Mouse (Mus musculus): ENCODE measurements around the gene Gucy2e. TPM values are rescaled to one million over a fixed set of nuclear protein-coding genes. Genes with fewer than 3 reads are reported as not detected.

The Gucy2e gene
- polyA plus RNA-seq, 1 experiment, result 0.26 TPM

- 96% methylated on average over 2 of the region's 2 CpGs for WGBS
- H3K4me3 ChIP-seq (ENCODE audit: control insufficient read depth, insufficient read depth, low read length), result no peak overlapping the region
- no peaks in the 10 kb centered on the region for H3K4me1 ChIP-seq (replicated peaks; ENCODE audit: control insufficient read depth, insufficient read depth, low read length)
- H3K36me3 ChIP-seq (ENCODE audit: control insufficient read depth, insufficient read depth, low read length), result no peaks in the 10 kb centered on the region
- H3K27me3 ChIP-seq (ENCODE audit: control insufficient read depth, insufficient read depth, low read length), result no peaks in the 10 kb centered on the region
- H3K27ac ChIP-seq (ENCODE audit: control insufficient read depth, insufficient read depth, low read length), result no peak overlapping the region
- TF ChIP-seq CTCF (IDR thresholded peaks at IDR 0.05; ENCODE audit: borderline replicate concordance, control insufficient read depth, extremely low read depth, insufficient read depth, low read length, poor library complexity), result no peak
- TF ChIP-seq POLR2A (IDR thresholded peaks at IDR 0.05; ENCODE audit: control insufficient read depth, extremely low read depth, insufficient read depth, low read length, poor library complexity), result no peak
- no peak for DNase-seq
These were observed 64.2 kb downstream of the Gucy2e start for GRCm38 (mm10) chr11:69172606-69173005.

GRCm38 (mm10) chr11:69171626-69172025 is 65.2 kb downstream of the Gucy2e start:
- Histone ChIP-seq H3K4me1 (replicated peaks; ENCODE audit: control insufficient read depth, insufficient read depth, low read length) (no peaks in the 10 kb centered on the region), H3K36me3 (ENCODE audit: control insufficient read depth, insufficient read depth, low read length) (no peaks in the 10 kb centered on the region), H3K27me3 (ENCODE audit: control insufficient read depth, insufficient read depth, low read length) (no peaks in the 10 kb centered on the region), H3K27ac (ENCODE audit: control insufficient read depth, insufficient read depth, low read length) (no peak overlapping the region), H3K4me3 (ENCODE audit: control insufficient read depth, insufficient read depth, low read length) (no peak overlapping the region)
- peak; percentile 42 for DNase-seq
- 35% methylated on average over 7 of the region's 7 CpGs for WGBS
- peak; percentile 85; the same call in 1 of the 2 replicates for TF ChIP-seq CTCF (IDR thresholded peaks at IDR 0.05; ENCODE audit: borderline replicate concordance, control insufficient read depth, extremely low read depth, insufficient read depth, low read length, poor library complexity)
- TF ChIP-seq POLR2A (IDR thresholded peaks at IDR 0.05; ENCODE audit: control insufficient read depth, extremely low read depth, insufficient read depth, low read length, poor library complexity), result no peak

- Histone ChIP-seq H3K4me1 (replicated peaks; ENCODE audit: control insufficient read depth, insufficient read depth, low read length) (no peaks in the 10 kb centered on the region), H3K27ac (ENCODE audit: control insufficient read depth, insufficient read depth, low read length) (no peak overlapping the region), H3K27me3 (ENCODE audit: control insufficient read depth, insufficient read depth, low read length) (no peaks in the 10 kb centered on the region), H3K36me3 (ENCODE audit: control insufficient read depth, insufficient read depth, low read length) (no peaks in the 10 kb centered on the region), H3K4me3 (ENCODE audit: control insufficient read depth, insufficient read depth, low read length) (no peak overlapping the region)
- DNase-seq, result no peak
- WGBS, result 90% methylated on average over 12 of the region's 12 CpGs
- TF ChIP-seq CTCF (IDR thresholded peaks at IDR 0.05; ENCODE audit: borderline replicate concordance, control insufficient read depth, extremely low read depth, insufficient read depth, low read length, poor library complexity) (no peak), POLR2A (IDR thresholded peaks at IDR 0.05; ENCODE audit: control insufficient read depth, extremely low read depth, insufficient read depth, low read length, poor library complexity) (no peak)
These were observed 67.5 kb downstream of the Gucy2e start for GRCm38 (mm10) chr11:69169313-69169712.

Other genes starting within 250 kb of the Gucy2e start
- gene Pfas, start 228.6 kb downstream of the Gucy2e start, polyA plus RNA-seq (2012; rRNA removed), result 28.5 and 43.0 TPM in 2 replicates
- 57.8 and 64.4 TPM in 2 replicates for gene Ctc1, start 221.1 kb downstream of the Gucy2e start, polyA plus RNA-seq (2012; rRNA removed)
- gene Aurkb, start 191.4 kb downstream of the Gucy2e start, polyA plus RNA-seq (2012; rRNA removed), result 192 and 276 TPM in 2 replicates
- gene Borcs6, start 177.3 kb downstream of the Gucy2e start, polyA plus RNA-seq (2012; rRNA removed), result 18.0 TPM in 2 replicates
- gene Tmem107, start 166.2 kb downstream of the Gucy2e start, polyA plus RNA-seq (2012; rRNA removed), result 31.1 and 33.0 TPM in 2 replicates
- gene Vamp2, start 148.5 kb downstream of the Gucy2e start, polyA plus RNA-seq (2012; rRNA removed), result 159 and 175 TPM in 2 replicates
- gene Per1, start 141.8 kb downstream of the Gucy2e start, polyA plus RNA-seq (2012; rRNA removed), result 28.0 and 29.6 TPM in 2 replicates
- gene Hes7, start 116.6 kb downstream of the Gucy2e start, polyA plus RNA-seq (2012; rRNA removed), result 0.69 and 1.1 TPM in 2 replicates
- 0.65 and 1.3 TPM in 2 replicates for gene 9130213A22Rik, start 114.4 kb downstream of the Gucy2e start, polyA plus RNA-seq (2012; rRNA removed)
- 2.0 and 2.5 TPM in 2 replicates for gene Aloxe3, start 111.1 kb downstream of the Gucy2e start, polyA plus RNA-seq (2012; rRNA removed)
- 1.00 and 1.1 TPM in 2 replicates for gene Alox12b, start 80.0 kb downstream of the Gucy2e start, polyA plus RNA-seq (2012; rRNA removed)
- gene Alox8, start 39.2 kb downstream of the Gucy2e start, polyA plus RNA-seq (2012; rRNA removed), result 0.43 and 0.57 TPM in 2 replicates
- gene Cntrob, start 86.7 kb upstream of the Gucy2e start, polyA plus RNA-seq (2012; rRNA removed), result 41.5 and 43.8 TPM in 2 replicates
- 50.6 and 62.5 TPM in 2 replicates for gene Trappc1, start 86.9 kb upstream of the Gucy2e start, polyA plus RNA-seq (2012; rRNA removed)
- gene Kcnab3, start 89.2 kb upstream of the Gucy2e start, polyA plus RNA-seq (2012; rRNA removed), result 2.9 and 3.5 TPM in 2 replicates
- 3.3 and 4.1 TPM in 2 replicates for gene Rnf227, start 103.4 kb upstream of the Gucy2e start, polyA plus RNA-seq (2012; rRNA removed)
- gene Chd3, start 132.4 kb upstream of the Gucy2e start, polyA plus RNA-seq (2012; rRNA removed), result 278 and 280 TPM in 2 replicates
- gene Naa38, start 158.5 kb upstream of the Gucy2e start, polyA plus RNA-seq (2012; rRNA removed), result 139 and 170 TPM in 2 replicates
- 37.2 and 41.5 TPM in 2 replicates for gene Cyb5d1, start 158.6 kb upstream of the Gucy2e start, polyA plus RNA-seq (2012; rRNA removed)
- 7.3 and 9.3 TPM in 2 replicates for gene Tmem88, start 161.2 kb upstream of the Gucy2e start, polyA plus RNA-seq (2012; rRNA removed)
- gene Kdm6b, start 176.6 kb upstream of the Gucy2e start, polyA plus RNA-seq (2012; rRNA removed), result 61.0 and 77.3 TPM in 2 replicates

Data from thymus, adult 2 months (tissue).